Mouse (Mus musculus) frontal cortex, postnatal 14 days (tissue): ENCODE measurements around the gene Sema3e.

ENCODE experiments used
- DNase-seq, 2 experiments: peaks; one replicate each; pipeline ENCODE4 v3.0.0; 2022; ENCODE audit warnings: low spot score in 2 of 2

Sema3e gene

GRCm38 (mm10) chr5:14025205-14026124 is at the start of gene Sema3e:
Gene Sema3e (plus strand): TSS chr5:14025276.
- peak; percentile 10 to 12 for DNase-seq

- no peak for DNase-seq
Observed at GRCm38 (mm10) chr5:13977576-13977975, 47.5 kb upstream of the Sema3e start.

GRCm38 (mm10) chr5:13979156-13979555 is 45.9 kb upstream of the Sema3e start:
- no peak for DNase-seq

DNA sequence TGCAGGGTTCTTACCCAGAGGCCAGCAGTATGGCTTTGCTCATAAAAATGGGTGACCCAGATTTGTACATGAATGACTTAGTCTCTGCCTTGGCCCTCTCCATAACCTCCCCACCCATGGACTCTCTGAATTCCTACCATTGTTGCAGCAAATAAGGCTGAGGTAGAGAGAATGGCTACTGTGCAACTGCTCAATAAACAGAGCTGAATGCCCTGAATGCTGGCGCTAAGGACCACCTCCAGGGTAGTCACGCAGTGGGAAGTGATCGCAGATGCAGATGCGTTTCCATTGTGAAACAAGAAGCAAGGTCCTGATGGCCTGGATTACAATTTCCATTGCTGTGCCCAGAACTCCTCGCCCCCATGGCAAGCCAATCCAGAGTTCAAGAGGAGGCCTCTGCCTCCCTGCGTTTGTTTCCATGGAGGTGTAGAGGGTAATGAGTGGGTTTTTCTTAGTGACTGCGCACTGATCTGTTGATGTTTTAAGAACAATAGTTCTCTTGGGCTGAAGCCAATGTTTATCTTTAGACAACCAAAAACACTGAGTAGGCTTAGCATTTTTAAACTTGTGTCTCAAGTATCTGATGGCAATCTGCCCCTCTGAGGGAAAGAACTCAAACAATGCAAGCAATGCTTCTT is 42.5 kb upstream of the Sema3e start:
- DNase-seq = no peak

GRCm38 (mm10) chr5:13983608-13984007 is 41.5 kb upstream of the Sema3e start:
- no peak for DNase-seq

GRCm38 (mm10) chr5:13985669-13986068 is 39.4 kb upstream of the Sema3e start:
- no peak for DNase-seq

GRCm38 (mm10) chr5:13987123-13987522 is 38.0 kb upstream of the Sema3e start:
- no peak for DNase-seq

DNA sequence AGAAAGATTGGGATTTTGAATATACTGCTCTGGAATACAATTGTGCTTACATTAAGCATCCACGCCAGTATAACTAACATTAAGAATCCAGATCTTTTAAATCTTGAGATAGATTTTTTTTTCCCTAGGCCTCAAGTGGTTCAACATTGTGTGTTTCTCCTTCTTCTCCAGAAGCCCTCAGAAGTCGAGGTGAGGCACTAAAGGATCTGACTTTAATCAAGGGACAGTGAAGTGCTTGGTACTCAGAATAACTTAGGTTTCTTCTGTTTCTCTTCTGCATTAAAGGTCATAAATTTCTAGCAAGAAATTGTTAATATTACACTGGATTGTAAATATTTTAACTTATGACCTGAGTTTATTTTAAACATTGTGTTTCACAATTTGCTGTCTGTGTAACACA is 37.1 kb upstream of the Sema3e start:
- DNase-seq = no peak

GRCm38 (mm10) chr5:13992734-13993396 is 32.2 kb upstream of the Sema3e start:
- no peak for DNase-seq

- DNase-seq = no peak
Observed at GRCm38 (mm10) chr5:14028341-14028740, 3.3 kb downstream of the Sema3e start.

DNA sequence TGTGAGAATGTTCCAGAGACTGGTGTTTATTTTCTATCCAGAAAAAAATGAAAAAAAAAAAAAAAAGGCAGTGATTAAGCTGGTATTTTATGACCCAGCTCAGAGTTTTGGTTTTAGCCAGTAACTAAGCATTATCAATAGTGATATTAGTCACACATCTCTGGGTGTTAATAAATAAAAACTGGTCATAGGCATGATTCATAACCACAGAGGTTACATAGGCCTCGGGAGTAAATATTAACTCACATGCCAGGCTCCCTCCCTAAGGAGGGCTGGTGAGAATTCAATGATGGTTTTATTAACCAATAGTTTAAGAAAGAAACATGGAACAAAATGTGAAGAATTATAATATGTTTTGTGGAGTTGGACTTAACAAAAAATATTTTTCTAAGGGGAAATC is 5.7 kb downstream of the Sema3e start:
- DNase-seq = no peak

DNA sequence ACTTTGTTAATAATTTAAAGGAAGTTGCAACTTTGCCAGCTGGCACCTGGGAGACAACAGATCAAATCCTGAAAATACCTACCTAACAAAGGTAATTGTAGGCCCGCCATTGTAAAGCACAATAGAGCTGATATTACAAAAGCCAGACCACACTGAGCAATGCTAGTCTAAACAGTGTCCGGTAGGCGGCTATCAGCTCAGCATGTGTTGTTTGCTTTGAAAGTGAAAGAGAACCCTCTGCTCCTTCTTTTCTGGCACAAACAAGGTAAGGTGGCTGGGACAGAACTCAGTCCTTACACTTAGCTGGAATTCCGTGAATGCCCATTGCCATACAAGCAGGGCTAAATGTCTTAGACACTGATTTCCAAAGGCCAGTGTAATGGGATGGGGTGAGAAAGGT is 7.0 kb downstream of the Sema3e start:
- no peak for DNase-seq

GRCm38 (mm10) chr5:14033302-14033701 is 8.2 kb downstream of the Sema3e start:
- no peak for DNase-seq

DNA sequence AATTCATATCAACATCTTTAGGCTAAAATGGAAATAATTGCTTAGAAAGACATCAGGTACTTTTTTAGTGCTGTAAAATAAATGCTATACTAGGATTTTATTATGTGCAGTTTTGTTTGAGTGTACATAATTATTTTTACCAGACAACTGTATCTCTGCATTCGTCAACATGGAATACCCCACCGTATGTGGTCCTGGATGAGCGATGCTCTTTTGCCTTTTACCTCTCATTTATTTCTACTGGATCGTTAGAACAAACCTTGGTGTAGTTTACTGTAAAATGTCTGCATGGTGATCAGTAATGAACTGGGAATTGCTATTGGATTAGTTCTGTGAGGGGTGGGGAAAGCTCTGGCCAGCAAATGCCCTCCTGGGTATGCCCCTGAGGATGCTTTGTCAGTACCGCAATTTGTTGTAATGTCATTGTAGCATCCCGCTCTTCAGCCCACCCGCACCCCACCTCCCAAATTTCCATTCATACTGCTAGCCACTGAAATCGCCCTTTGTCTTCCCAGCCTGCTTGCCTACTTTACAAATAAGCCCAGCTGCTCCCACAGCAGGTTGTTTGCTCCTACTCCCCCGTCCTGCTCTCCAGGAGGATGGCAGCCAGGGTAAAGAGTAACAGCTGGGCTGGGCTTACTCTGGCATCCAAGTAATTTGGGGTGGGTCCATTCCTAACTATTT is 13.9 kb downstream of the Sema3e start:
- no peak for DNase-seq

DNA sequence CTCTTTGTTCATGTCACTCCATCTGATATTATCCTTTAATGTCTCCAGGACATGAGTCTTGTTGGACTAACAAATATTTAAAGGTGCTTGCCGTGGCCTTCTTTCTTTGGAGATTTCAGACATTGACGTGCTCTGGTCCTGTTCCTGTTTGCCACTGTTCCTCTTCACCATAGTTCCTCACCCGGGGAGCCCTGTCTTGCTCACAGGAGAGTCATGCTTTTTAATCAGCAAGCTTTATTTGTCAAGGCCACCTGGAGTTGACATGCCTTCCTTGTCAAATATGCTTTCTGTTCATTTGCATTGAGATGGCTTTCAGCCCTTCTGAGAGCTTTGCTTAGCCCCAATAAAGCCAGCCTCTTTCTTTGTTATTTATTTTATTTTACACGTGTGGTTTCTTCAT is 15.1 kb downstream of the Sema3e start:
- DNase-seq = no peak

DNA sequence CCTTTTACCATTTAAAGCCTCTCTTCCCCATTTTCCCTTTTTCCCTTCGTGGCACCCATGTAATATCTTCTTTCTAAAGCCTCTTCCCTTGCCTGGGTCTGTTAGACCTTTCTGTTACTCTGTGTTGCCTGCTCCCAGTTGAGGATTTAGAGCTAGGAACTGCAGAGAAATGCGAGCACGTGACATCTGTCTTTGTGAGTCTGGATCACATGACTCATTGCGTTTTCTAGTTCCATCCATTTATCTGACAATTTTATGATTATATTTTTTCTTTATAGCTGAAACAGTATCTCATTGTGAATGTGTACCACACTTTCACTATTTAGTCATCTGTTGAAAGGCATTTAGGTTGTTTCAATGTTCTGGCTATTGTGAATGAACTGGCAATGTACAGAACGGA is 18.0 kb downstream of the Sema3e start:
- no peak for DNase-seq

GRCm38 (mm10) chr5:14043983-14044382 is 18.9 kb downstream of the Sema3e start:
- no peak for DNase-seq

- DNase-seq = no peak
Observed at GRCm38 (mm10) chr5:14048660-14049059, 23.6 kb downstream of the Sema3e start.

DNA sequence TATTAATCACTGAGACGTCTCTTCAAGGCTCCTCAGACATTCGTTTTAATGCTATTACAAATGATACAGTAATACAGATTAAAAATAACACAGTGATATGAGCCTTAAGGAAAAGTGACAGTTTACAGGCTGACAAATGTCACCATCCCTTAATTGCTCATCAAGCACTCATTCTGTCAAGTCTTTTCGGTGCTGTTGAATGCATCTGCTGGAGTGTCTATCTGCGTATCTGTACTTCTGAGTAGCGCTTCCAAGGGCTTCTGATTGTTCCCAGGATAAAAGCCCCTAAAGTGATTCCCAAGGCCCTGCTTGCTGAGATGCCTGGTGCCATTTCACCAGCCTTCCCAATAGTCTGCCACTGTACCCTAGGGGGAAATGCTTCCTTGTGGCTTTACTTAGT is 29.4 kb downstream of the Sema3e start:
- no peak for DNase-seq

DNA sequence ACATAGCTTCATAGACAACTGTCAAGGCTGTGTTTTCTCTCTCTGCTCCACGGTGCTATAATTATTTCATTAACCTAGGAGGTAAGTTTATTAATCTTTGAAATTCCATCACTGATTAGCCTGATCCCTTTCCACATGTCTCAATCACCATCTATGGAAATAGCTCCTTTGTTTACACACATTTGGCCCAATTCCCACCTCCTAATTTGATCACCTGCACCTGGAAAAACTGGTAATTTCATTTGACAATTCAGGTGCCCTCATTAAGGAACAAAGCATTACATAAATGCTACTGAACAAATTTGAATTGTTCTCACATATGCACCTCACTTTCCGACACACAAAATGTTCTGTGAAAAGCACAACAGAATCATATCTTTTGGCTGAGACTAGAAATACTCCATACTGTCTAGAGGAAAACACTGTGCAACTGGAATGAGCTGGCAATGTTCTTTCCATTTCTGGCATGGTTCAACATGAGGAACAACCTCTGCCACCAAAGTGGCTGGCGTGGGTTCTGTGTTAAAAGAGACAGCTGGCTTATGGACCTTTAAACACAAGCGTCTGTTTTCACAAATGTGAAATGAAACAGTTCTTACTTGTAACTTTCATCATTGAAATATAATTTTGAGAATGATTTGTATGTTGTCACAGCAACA is 34.9 kb downstream of the Sema3e start:
- DNase-seq = no peak

DNA sequence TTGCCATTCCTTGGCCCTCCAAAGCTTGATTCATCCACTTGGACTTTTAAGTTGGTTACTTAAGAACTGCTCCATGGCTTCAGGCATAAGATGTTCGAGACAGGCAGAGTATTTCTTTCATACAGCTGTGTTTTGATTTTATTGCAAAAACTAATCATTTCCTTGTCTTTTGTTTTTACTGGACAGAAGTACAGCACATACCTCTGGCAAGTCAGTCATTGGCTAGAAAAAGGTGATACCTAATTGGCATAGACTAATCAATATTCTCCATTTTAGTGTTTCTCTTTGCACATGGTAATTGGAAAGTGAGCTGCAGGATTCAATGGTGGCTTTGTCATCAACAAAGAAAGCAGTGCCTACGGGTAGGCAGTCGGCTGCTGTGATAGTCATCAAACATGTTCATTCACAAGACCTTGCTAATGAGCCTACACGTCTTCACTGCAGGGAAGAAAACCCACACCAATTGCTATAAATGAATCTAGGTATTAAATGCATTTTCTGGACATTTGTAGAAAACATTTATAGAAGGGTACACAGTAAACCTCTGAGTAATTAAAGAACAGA is 37.9 kb downstream of the Sema3e start:
- no peak for DNase-seq
